In the genomic region with DNA sequence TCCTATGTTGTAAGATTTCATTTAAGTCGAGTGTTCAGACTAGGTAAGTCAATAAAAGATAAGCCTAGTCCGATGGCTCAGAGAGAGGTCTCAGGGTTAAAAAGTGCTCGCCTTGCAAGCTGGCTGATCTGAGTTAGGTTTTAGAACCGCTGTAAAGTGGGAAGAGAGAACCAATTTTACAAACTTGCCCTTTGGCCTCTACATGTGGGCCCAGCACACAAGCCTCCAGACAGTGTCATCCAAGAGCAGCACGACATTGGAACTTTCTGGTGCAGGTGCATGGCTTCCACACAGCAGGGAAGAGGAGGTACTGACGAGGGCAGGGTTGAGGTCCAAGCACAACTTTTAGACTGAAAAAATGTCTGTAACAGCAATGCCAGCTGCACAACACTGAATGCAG, we compare ENCODE assay signal across 24 mouse cellular contexts.
"Had no signal": no experiment of that assay in that cellular context is flagged by ENCODE, and none has a peak within 500 bp of the region (broad histone marks: within the 10 kb centered on the region; RNA-seq: fewer than 3 reads in every experiment).

No protein-coding gene starts in this region.

- H3K27me3 ChIP-seq: heart, embryonic 13.5 days; heart, embryonic 15.5 days; hindbrain, embryonic 13.5 days; hindbrain, embryonic 15.5 days; kidney, embryonic 15.5 days; limb, embryonic 13.5 days had no signal

- H3K9ac ChIP-seq: forebrain, postnatal 0 days; heart, embryonic 13.5 days; heart, embryonic 15.5 days; hindbrain, embryonic 13.5 days; hindbrain, embryonic 15.5 days; kidney, embryonic 15.5 days; limb, embryonic 13.5 days had no signal

- ATAC-seq: forebrain, postnatal 0 days; hindbrain, postnatal 0 days; intestine, embryonic 16.5 days had no signal

- H3K4me3 ChIP-seq: heart, adult 2 months; heart, embryonic 13.5 days; heart, embryonic 15.5 days; hindbrain, embryonic 13.5 days; hindbrain, embryonic 15.5 days; kidney, embryonic 15.5 days; limb, embryonic 13.5 days had no signal

- H3K4me2 ChIP-seq: heart, embryonic 11.5 days; heart, embryonic 13.5 days; heart, embryonic 15.5 days; hindbrain, embryonic 13.5 days; hindbrain, embryonic 15.5 days; kidney, embryonic 15.5 days; limb, embryonic 13.5 days had no signal

- H3K27ac ChIP-seq: heart, adult 2 months; heart, embryonic 13.5 days; heart, embryonic 15.5 days; hindbrain, embryonic 13.5 days; hindbrain, embryonic 15.5 days; hindbrain, postnatal 0 days; kidney, embryonic 15.5 days; kidney, postnatal 0 days; limb, embryonic 13.5 days had no signal

- H3K4me1 ChIP-seq: heart, embryonic 13.5 days; heart, embryonic 15.5 days; hindbrain, embryonic 13.5 days; hindbrain, embryonic 15.5 days; kidney, embryonic 15.5 days; limb, embryonic 13.5 days had no signal

- DNase-seq: forebrain, postnatal 0 days; gastrocnemius, postnatal 14 days; gastrocnemius, postnatal 36 days; heart, adult 2 months; heart, postnatal 14 days; heart, postnatal 36 days; kidney, adult 11 months; kidney, adult 2 months; kidney, adult 9 months; kidney, postnatal 14 days; kidney, postnatal 36 days; layer of hippocampus, adult 9-11 months; layer of hippocampus, postnatal 36 days; left cerebral cortex, postnatal 4 days had no signal

- H3K9me3 ChIP-seq: heart, embryonic 13.5 days; heart, embryonic 15.5 days; hindbrain, embryonic 15.5 days; kidney, embryonic 15.5 days; limb, embryonic 13.5 days had no signal
